Mouse (Mus musculus): ENCODE results near the gene Zfp273.

GRCm38 (mm10) chr13:67862508-67862907 lies 49.0 kb downstream of the Zfp273 start:
- TF ChIP-seq POLR2A (IDR thresholded peaks at IDR 0.05; ENCODE audit: borderline replicate concordance, control insufficient read depth, low read depth, low read length) (no peak), CTCF (IDR thresholded peaks at IDR 0.05; ENCODE audit: control insufficient read depth, insufficient read depth, low read length) (no peak)

Data from bone marrow, adult 2 months (tissue).